Mouse (Mus musculus): ENCODE results near the gene F3. TPM values are rescaled to one million over a fixed set of nuclear protein-coding genes. Genes with fewer than 3 reads are reported as not detected.

Gene F3
- 4.2 and 4.8 TPM in 2 replicates for polyA plus RNA-seq (2014; fragmentation: Nextera tagmentation; extraction: Ambion mirVana)

- Histone ChIP-seq H3K36me3 (ENCODE audit: control insufficient read depth, insufficient read depth, low read length) (no peaks in the 10 kb centered on the region), H3K9ac (ENCODE audit: low read length) (peak within 1 kb of the TSS; percentile 57), H3K9me3 (ENCODE audit: control insufficient read depth, low read length) (no peaks in the 10 kb centered on the region), H3K4me2 (peak within 1 kb of the TSS; percentile 85), H3K27ac (ENCODE audit: low read depth, low read length) (no peak within 1 kb of the TSS), H3K27me3 (ENCODE audit: control insufficient read depth, insufficient read depth, low read length) (peaks cover 25% of the 10 kb centered on the region), H3K4me1 (ENCODE audit: control insufficient read depth, insufficient read depth, low read length) (peaks cover 20% of the 10 kb centered on the region), H3K4me3 (ENCODE audit: low read depth, low read length) (peak within 1 kb of the TSS; percentile 62)
- under 1% methylated on average over 73 of the region's 73 CpGs for WGBS
- DNase-seq (ENCODE audit: low spot score, missing footprints) (peak; percentile 97), ATAC-seq (ENCODE audit: low FRiP score) (peak; percentile 92)
Measured at GRCm38 (mm10) chr3:121722971-121723844, at the start of gene F3. TSS of gene F3 (plus strand) at chr3:121723537.

- Histone ChIP-seq H3K4me1 (ENCODE audit: control insufficient read depth, insufficient read depth, low read length) (peaks cover 8% of the 10 kb centered on the region), H3K9ac (ENCODE audit: low read length) (no peak overlapping the region), H3K36me3 (ENCODE audit: control insufficient read depth, insufficient read depth, low read length) (no peaks in the 10 kb centered on the region), H3K27me3 (ENCODE audit: control insufficient read depth, insufficient read depth, low read length) (no peaks in the 10 kb centered on the region), H3K27ac (ENCODE audit: low read depth, low read length) (no peak overlapping the region), H3K4me3 (ENCODE audit: low read depth, low read length) (no peak overlapping the region), H3K9me3 (ENCODE audit: control insufficient read depth, low read length) (no peaks in the 10 kb centered on the region), H3K4me2 (no peak overlapping the region)
- ATAC-seq (ENCODE audit: low FRiP score) (0 out of 2 replicates have a peak, but pooled peaks have one; percentile 48), DNase-seq (ENCODE audit: low spot score, missing footprints) (no peak)
- WGBS, result 33% methylated on average over 4 of the region's 4 CpGs
Measured at GRCm38 (mm10) chr3:121678935-121679334, 44.4 kb upstream of the F3 start.

DNA sequence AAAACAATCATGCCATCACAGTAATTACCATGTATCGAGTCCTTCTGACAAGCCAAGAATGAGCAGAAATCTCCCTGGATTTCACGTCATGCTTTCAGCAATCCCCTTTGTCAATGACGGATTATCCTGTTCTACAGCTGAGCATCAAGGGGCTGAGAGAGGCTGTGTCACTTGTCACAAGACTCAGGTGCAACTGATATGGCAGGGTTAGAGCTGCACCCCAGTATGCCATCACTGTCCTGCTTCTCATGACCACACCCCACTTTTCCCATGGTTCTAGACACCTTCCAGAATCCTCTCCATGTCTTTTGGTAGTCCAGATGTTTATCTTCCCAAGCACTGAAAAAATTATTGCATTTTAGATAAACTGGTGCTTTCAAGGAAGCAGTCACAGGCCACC, 43.9 kb upstream of the F3 start:
- H3K36me3 ChIP-seq (ENCODE audit: control insufficient read depth, insufficient read depth, low read length), result no peaks in the 10 kb centered on the region
- no peak overlapping the region for H3K27ac ChIP-seq (ENCODE audit: low read depth, low read length)
- H3K9ac ChIP-seq (ENCODE audit: low read length), result no peak overlapping the region

DNA sequence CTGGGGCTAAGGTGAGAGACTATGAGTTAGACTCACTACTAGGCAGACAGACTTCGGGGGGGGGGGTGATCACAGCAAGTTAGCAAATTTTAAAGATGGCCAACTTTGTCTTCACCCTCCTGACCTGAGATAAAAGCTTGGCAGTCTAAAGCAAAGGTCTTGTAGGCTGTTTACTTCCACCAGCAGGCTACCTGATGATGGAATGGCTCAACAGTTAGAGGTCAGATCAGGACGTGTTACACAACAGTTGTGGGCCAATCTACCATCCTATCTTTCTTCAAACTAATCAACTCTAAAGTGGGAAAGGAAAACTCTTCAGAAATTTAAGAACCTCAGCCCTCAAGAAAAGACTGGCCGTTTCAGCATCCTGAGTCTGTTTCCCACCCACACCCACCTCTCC, 43.1 kb upstream of the F3 start:
- WGBS, result 83% methylated on average over 3 of the region's 3 CpGs
- DNase-seq (ENCODE audit: low spot score, missing footprints), result no peak
- H3K36me3 ChIP-seq (ENCODE audit: control insufficient read depth, insufficient read depth, low read length), result no peaks in the 10 kb centered on the region
- H3K9me3 ChIP-seq (ENCODE audit: control insufficient read depth, low read length), result no peaks in the 10 kb centered on the region
- peaks cover 8% of the 10 kb centered on the region for H3K4me1 ChIP-seq (ENCODE audit: control insufficient read depth, insufficient read depth, low read length)
- no peak for ATAC-seq (ENCODE audit: low FRiP score)
- H3K9ac ChIP-seq (ENCODE audit: low read length), result no peak overlapping the region
- H3K27me3 ChIP-seq (ENCODE audit: control insufficient read depth, insufficient read depth, low read length), result no peaks in the 10 kb centered on the region
- H3K4me3 ChIP-seq (ENCODE audit: low read depth, low read length), result no peak overlapping the region
- H3K27ac ChIP-seq (ENCODE audit: low read depth, low read length), result no peak overlapping the region
- H3K4me2 ChIP-seq, result no peak overlapping the region

More for the DNA sequence above, 43.9 kb upstream of the F3 start:
- Histone ChIP-seq H3K9me3 (ENCODE audit: control insufficient read depth, low read length) (no peaks in the 10 kb centered on the region), H3K4me3 (ENCODE audit: low read depth, low read length) (no peak overlapping the region), H3K4me1 (ENCODE audit: control insufficient read depth, insufficient read depth, low read length) (peaks cover 8% of the 10 kb centered on the region), H3K4me2 (no peak overlapping the region), H3K27me3 (ENCODE audit: control insufficient read depth, insufficient read depth, low read length) (no peaks in the 10 kb centered on the region)
- peak; percentile 54; the same call in 1 of the 2 replicates for ATAC-seq (ENCODE audit: low FRiP score)
- 15% methylated on average over 3 of the region's 3 CpGs for WGBS
- peak; percentile 88 for DNase-seq (ENCODE audit: low spot score, missing footprints)

DNA sequence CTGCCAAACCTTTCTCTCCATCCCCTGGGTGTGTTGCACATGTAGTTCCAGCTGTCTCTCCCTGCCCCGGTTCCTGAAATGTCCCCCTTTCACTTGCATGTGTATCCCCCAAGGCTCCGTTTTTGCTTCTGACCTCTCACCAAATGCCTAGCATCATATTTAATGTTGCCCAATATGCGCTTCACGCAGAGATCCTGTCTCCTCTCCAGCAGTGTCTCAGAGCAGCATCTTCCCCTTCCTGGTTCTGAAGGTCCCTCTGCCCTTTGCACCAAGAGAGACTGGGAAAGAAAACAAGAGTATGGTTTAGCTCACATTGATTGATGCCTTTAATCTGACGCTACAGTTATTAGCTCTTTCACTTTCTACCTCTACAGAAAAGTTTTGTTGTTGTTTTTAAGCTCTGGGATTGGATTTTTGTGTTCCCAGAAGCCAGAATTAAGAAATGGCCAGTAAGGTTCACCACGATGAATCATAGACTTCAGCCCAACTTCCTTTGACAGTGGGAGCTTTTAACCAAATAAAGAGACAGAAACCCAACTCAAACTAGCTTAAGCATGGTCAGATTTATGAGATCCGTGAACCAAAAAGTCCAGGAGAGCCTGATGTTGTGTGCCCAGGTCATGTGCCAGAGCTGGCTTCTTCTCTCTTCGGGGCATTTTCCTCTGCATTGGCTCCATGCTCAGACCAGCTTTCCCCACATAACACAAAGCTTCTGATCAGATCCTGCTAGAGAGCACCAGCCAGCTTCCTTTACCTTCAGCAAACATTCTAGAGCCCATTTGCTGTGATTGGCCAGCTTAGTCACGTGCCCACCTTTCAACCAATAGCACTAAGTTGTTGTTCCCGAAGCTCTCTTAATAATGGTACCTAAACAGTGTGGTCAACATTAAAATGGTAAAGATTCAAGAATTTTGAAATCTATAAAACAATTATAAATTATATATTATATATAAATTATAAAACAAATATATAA, 40.6 kb upstream of the F3 start:
- 89% methylated on average over 10 of the region's 10 CpGs for WGBS

GRCm38 (mm10) chr3:121684552-121684951, 38.8 kb upstream of the F3 start:
- no peak overlapping the region for H3K4me2 ChIP-seq
- no peaks in the 10 kb centered on the region for H3K36me3 ChIP-seq (ENCODE audit: control insufficient read depth, insufficient read depth, low read length)
- H3K27me3 ChIP-seq (ENCODE audit: control insufficient read depth, insufficient read depth, low read length), result no peaks in the 10 kb centered on the region
- H3K9ac ChIP-seq (ENCODE audit: low read length), result no peak overlapping the region
- no peak for DNase-seq (ENCODE audit: low spot score, missing footprints)
- no peak overlapping the region for H3K4me3 ChIP-seq (ENCODE audit: low read depth, low read length)
- 88% methylated on average over 4 of the region's 4 CpGs for WGBS
- no peak overlapping the region for H3K27ac ChIP-seq (ENCODE audit: low read depth, low read length)
- ATAC-seq (ENCODE audit: low FRiP score), result no peak
- 0 out of 2 replicates have a peak, but pooled peaks cover under 1% of the 10 kb centered on the region for H3K4me1 ChIP-seq (ENCODE audit: control insufficient read depth, insufficient read depth, low read length)
- H3K9me3 ChIP-seq (ENCODE audit: control insufficient read depth, low read length), result no peaks in the 10 kb centered on the region

More for the DNA sequence above, 40.6 kb upstream of the F3 start:
- H3K27me3 ChIP-seq (ENCODE audit: control insufficient read depth, insufficient read depth, low read length), result no peaks in the 10 kb centered on the region
- H3K4me1 ChIP-seq (ENCODE audit: control insufficient read depth, insufficient read depth, low read length), result peaks cover 8% of the 10 kb centered on the region
- H3K4me2 ChIP-seq, result no peak overlapping the region
- DNase-seq (ENCODE audit: low spot score, missing footprints) (no peak), ATAC-seq (ENCODE audit: low FRiP score) (no peak)
- no peak overlapping the region for H3K27ac ChIP-seq (ENCODE audit: low read depth, low read length)
- no peaks in the 10 kb centered on the region for H3K9me3 ChIP-seq (ENCODE audit: control insufficient read depth, low read length)
- H3K4me3 ChIP-seq (ENCODE audit: low read depth, low read length), result no peak overlapping the region
- H3K36me3 ChIP-seq (ENCODE audit: control insufficient read depth, insufficient read depth, low read length), result no peaks in the 10 kb centered on the region
- no peak overlapping the region for H3K9ac ChIP-seq (ENCODE audit: low read length)

DNA sequence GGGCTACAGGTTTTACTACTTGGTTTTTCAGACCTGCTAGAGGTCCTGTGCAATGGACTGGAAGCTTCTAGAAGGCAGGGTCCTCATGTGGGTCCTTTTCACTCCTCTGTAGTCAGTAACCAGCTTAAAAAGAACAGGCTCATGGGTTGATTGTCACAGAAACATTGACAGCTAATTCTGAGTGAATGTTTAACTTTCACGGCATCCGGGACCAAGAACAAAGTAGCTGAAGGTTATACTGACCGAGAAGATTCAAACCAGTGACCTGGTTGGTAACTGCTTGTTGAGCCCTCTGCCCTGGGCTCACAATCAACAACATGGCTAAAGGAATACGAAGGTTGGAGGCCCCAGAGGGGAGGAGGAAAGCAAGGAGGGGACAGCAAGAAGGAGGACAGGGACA, 38.4 kb upstream of the F3 start:
- Histone ChIP-seq H3K36me3 (ENCODE audit: control insufficient read depth, insufficient read depth, low read length) (no peaks in the 10 kb centered on the region), H3K4me2 (no peak overlapping the region), H3K9ac (ENCODE audit: low read length) (no peak overlapping the region), H3K9me3 (ENCODE audit: control insufficient read depth, low read length) (no peaks in the 10 kb centered on the region), H3K27me3 (ENCODE audit: control insufficient read depth, insufficient read depth, low read length) (no peaks in the 10 kb centered on the region), H3K27ac (ENCODE audit: low read depth, low read length) (no peak overlapping the region), H3K4me3 (ENCODE audit: low read depth, low read length) (no peak overlapping the region), H3K4me1 (ENCODE audit: control insufficient read depth, insufficient read depth, low read length) (no peaks in the 10 kb centered on the region)
- ATAC-seq (ENCODE audit: low FRiP score) (no peak), DNase-seq (ENCODE audit: low spot score, missing footprints) (no peak)
- 86% methylated on average over 4 of the region's 4 CpGs for WGBS

- Histone ChIP-seq H3K36me3 (ENCODE audit: control insufficient read depth, insufficient read depth, low read length) (no peaks in the 10 kb centered on the region), H3K4me3 (ENCODE audit: low read depth, low read length) (no peak overlapping the region), H3K4me1 (ENCODE audit: control insufficient read depth, insufficient read depth, low read length) (no peaks in the 10 kb centered on the region), H3K9ac (ENCODE audit: low read length) (no peak overlapping the region), H3K4me2 (no peak overlapping the region), H3K27ac (ENCODE audit: low read depth, low read length) (no peak overlapping the region), H3K27me3 (ENCODE audit: control insufficient read depth, insufficient read depth, low read length) (no peaks in the 10 kb centered on the region), H3K9me3 (ENCODE audit: control insufficient read depth, low read length) (no peaks in the 10 kb centered on the region)
- 80% methylated on average over 1 of the region's 1 CpGs for WGBS
- ATAC-seq (ENCODE audit: low FRiP score) (no peak), DNase-seq (ENCODE audit: low spot score, missing footprints) (no peak)
Measured at GRCm38 (mm10) chr3:121685985-121686384, 37.4 kb upstream of the F3 start.

All from midbrain, embryonic 11.5 days (tissue).